Mouse (Mus musculus): ENCODE measurements around the gene Pgap3. TPM values are rescaled to one million over a fixed set of nuclear protein-coding genes. Genes with fewer than 3 reads are reported as not detected.
"Not testable (repeated sequence)": the region's sequence is repeated elsewhere in the genome, so short reads cannot be mapped to it uniquely, and the experiment has no call there.

Gene Pgap3
- polyA plus RNA-seq, 1 experiment = 13.2 TPM

- H3K27me3 ChIP-seq (ENCODE audit: control insufficient read depth, insufficient read depth, low read length) = no peaks in the 10 kb centered on the region
- H3K4me3 ChIP-seq (replicated peaks; ENCODE audit: insufficient read depth, low read depth, low read length) = no peak within 1 kb of the TSS
- H3K27ac ChIP-seq (ENCODE audit: insufficient read depth, low read length) = no peak within 1 kb of the TSS
- DNase-seq = no peak
- peaks cover 34% of the 10 kb centered on the region for H3K4me1 ChIP-seq (ENCODE audit: control insufficient read depth, insufficient read depth, low read length)
- 75% methylated on average over 25 of the region's 25 CpGs for WGBS
- TF ChIP-seq CTCF (IDR thresholded peaks at IDR 0.05; ENCODE audit: borderline replicate concordance, insufficient read depth, low read depth, low read length) (no peak), POLR2A (IDR thresholded peaks at IDR 0.05; ENCODE audit: borderline replicate concordance, insufficient read depth, low read length) (no peak)
These were observed 14.4 kb downstream of the Pgap3 start, which contains the start of gene Pnmt for GRCm38 (mm10) chr11:98385638-98386585. Gene Pnmt, plus strand, starts transcription at chr11:98386450.

GRCm38 (mm10) chr11:98384721-98385637 is 15.3 kb downstream of the Pgap3 start:
- peak in 1 of 2 experiments; percentile 22 for DNase-seq
- no peak overlapping the region for H3K27ac ChIP-seq (ENCODE audit: insufficient read depth, low read length)
- no peaks in the 10 kb centered on the region for H3K27me3 ChIP-seq (ENCODE audit: control insufficient read depth, insufficient read depth, low read length)
- WGBS = 37% methylated on average over 8 of the region's 8 CpGs
- TF ChIP-seq POLR2A (IDR thresholded peaks at IDR 0.05; ENCODE audit: borderline replicate concordance, insufficient read depth, low read length) = no peak
- TF ChIP-seq CTCF (IDR thresholded peaks at IDR 0.05; ENCODE audit: borderline replicate concordance, insufficient read depth, low read depth, low read length) = no peak
- no peak overlapping the region for H3K4me3 ChIP-seq (replicated peaks; ENCODE audit: insufficient read depth, low read depth, low read length)
- H3K4me1 ChIP-seq (ENCODE audit: control insufficient read depth, insufficient read depth, low read length) = peaks cover 42% of the 10 kb centered on the region

GRCm38 (mm10) chr11:98384216-98384615 is 16.1 kb downstream of the Pgap3 start:
- H3K4me3 ChIP-seq (replicated peaks; ENCODE audit: insufficient read depth, low read depth, low read length) = no peak overlapping the region
- H3K27me3 ChIP-seq (ENCODE audit: control insufficient read depth, insufficient read depth, low read length) = no peaks in the 10 kb centered on the region
- TF ChIP-seq POLR2A (IDR thresholded peaks at IDR 0.05; ENCODE audit: borderline replicate concordance, insufficient read depth, low read length) (no peak), CTCF (IDR thresholded peaks at IDR 0.05; ENCODE audit: borderline replicate concordance, insufficient read depth, low read depth, low read length) (no peak)
- H3K4me1 ChIP-seq (ENCODE audit: control insufficient read depth, insufficient read depth, low read length) = peaks cover 49% of the 10 kb centered on the region
- DNase-seq = peak in 1 of 2 experiments; percentile 36
- whole genome bisulfite sequencing = 61% methylated on average over 20 of the region's 20 CpGs
- no peak overlapping the region for H3K27ac ChIP-seq (ENCODE audit: insufficient read depth, low read length)

- 28% methylated on average over 14 of the region's 14 CpGs for WGBS
- no peak for TF ChIP-seq POLR2A (IDR thresholded peaks at IDR 0.05; ENCODE audit: borderline replicate concordance, insufficient read depth, low read length)
- TF ChIP-seq CTCF (IDR thresholded peaks at IDR 0.05; ENCODE audit: borderline replicate concordance, insufficient read depth, low read depth, low read length) = no peak
These were observed 16.8 kb downstream of the Pgap3 start, which contains the start of gene Tcap for GRCm38 (mm10) chr11:98383261-98384030. Gene Tcap, plus strand, starts transcription at chr11:98383811.

GRCm38 (mm10) chr11:98382405-98382804 is 17.9 kb downstream of the Pgap3 start:
- DNase-seq; H3K4me3 ChIP-seq (replicated peaks; ENCODE audit: insufficient read depth, low read depth, low read length); H3K27ac ChIP-seq (ENCODE audit: insufficient read depth, low read length); H3K27me3 ChIP-seq (ENCODE audit: control insufficient read depth, insufficient read depth, low read length): not testable (repeated sequence)
- TF ChIP-seq CTCF (IDR thresholded peaks at IDR 0.05; ENCODE audit: borderline replicate concordance, insufficient read depth, low read depth, low read length) = 0 out of 2 replicates have a peak, but pooled peaks have one; percentile 4
- H3K4me1 ChIP-seq (ENCODE audit: control insufficient read depth, insufficient read depth, low read length) = peaks cover 41% of the 10 kb centered on the region
- 78% methylated on average over 2 of the region's 2 CpGs for WGBS

More at GRCm38 (mm10) chr11:98383261-98384030, 16.8 kb downstream of the Pgap3 start, which contains the start of gene Tcap:
- no peaks in the 10 kb centered on the region for H3K27me3 ChIP-seq (ENCODE audit: control insufficient read depth, insufficient read depth, low read length)
- peak; percentile 44 to 55 for DNase-seq
- no peak within 1 kb of the TSS for H3K4me3 ChIP-seq (replicated peaks; ENCODE audit: insufficient read depth, low read depth, low read length)
- peaks cover 46% of the 10 kb centered on the region for H3K4me1 ChIP-seq (ENCODE audit: control insufficient read depth, insufficient read depth, low read length)
- no peak within 1 kb of the TSS for H3K27ac ChIP-seq (ENCODE audit: insufficient read depth, low read length)

- DNase-seq = peak in 1 of 2 experiments; percentile 4
- Histone ChIP-seq H3K27ac (ENCODE audit: insufficient read depth, low read length) (no peak overlapping the region), H3K27me3 (ENCODE audit: control insufficient read depth, insufficient read depth, low read length) (no peaks in the 10 kb centered on the region), H3K4me1 (ENCODE audit: control insufficient read depth, insufficient read depth, low read length) (peaks cover 41% of the 10 kb centered on the region), H3K4me3 (replicated peaks; ENCODE audit: insufficient read depth, low read depth, low read length) (no peak overlapping the region)
- TF ChIP-seq CTCF (IDR thresholded peaks at IDR 0.05; ENCODE audit: borderline replicate concordance, insufficient read depth, low read depth, low read length) (no peak), POLR2A (IDR thresholded peaks at IDR 0.05; ENCODE audit: borderline replicate concordance, insufficient read depth, low read length) (no peak)
- 88% methylated on average over 2 of the region's 2 CpGs for WGBS
These were observed 18.6 kb downstream of the Pgap3 start for GRCm38 (mm10) chr11:98381651-98382050.

GRCm38 (mm10) chr11:98380106-98380505 is 20.2 kb downstream of the Pgap3 start:
- Histone ChIP-seq H3K27ac (ENCODE audit: insufficient read depth, low read length) (no peak overlapping the region), H3K4me1 (ENCODE audit: control insufficient read depth, insufficient read depth, low read length) (peaks cover 33% of the 10 kb centered on the region), H3K4me3 (replicated peaks; ENCODE audit: insufficient read depth, low read depth, low read length) (no peak overlapping the region), H3K27me3 (ENCODE audit: control insufficient read depth, insufficient read depth, low read length) (no peaks in the 10 kb centered on the region)
- 17% methylated on average over 6 of the region's 6 CpGs for WGBS
- TF ChIP-seq POLR2A (IDR thresholded peaks at IDR 0.05; ENCODE audit: borderline replicate concordance, insufficient read depth, low read length) (no peak), CTCF (IDR thresholded peaks at IDR 0.05; ENCODE audit: borderline replicate concordance, insufficient read depth, low read depth, low read length) (no peak)
- DNase-seq = peak; percentile 53 to 71
